Mouse (Mus musculus): ENCODE measurements around the gene Alg12. TPM values are rescaled to one million over a fixed set of nuclear protein-coding genes. Genes with fewer than 3 reads are reported as not detected.

Alg12 gene
- polyA plus RNA-seq, 1 experiment, result 13.2 TPM

GRCm38 (mm10) chr15:88813262-88813661, 5.9 kb downstream of the Alg12 start:
- Histone ChIP-seq H3K27ac (ENCODE audit: insufficient read depth, low read length) (no peak overlapping the region), H3K4me1 (ENCODE audit: control insufficient read depth, insufficient read depth, low read length) (no peaks in the 10 kb centered on the region), H3K27me3 (ENCODE audit: control insufficient read depth, insufficient read depth, low read length, poor library complexity, severe bottlenecking) (no peaks in the 10 kb centered on the region), H3K9ac (ENCODE audit: low read depth, poor library complexity, severe bottlenecking) (no peak overlapping the region), H3K4me3 (ENCODE audit: low read depth, low read length) (no peak overlapping the region), H3K9me3 (replicated peaks; ENCODE audit: control insufficient read depth, insufficient read depth, low read length, poor library complexity, severe bottlenecking) (no peaks in the 10 kb centered on the region), H3K36me3 (ENCODE audit: control insufficient read depth, insufficient read depth, low read length, poor library complexity, severe bottlenecking) (no peaks in the 10 kb centered on the region; the same call in 1 of the 2 replicates)
- TF ChIP-seq EP300 (IDR thresholded peaks at IDR 0.05; ENCODE audit: insufficient read depth, low read depth, low read length) (no peak), POLR2A (IDR thresholded peaks at IDR 0.05; ENCODE audit: insufficient read depth, low read length) (no peak)

GRCm38 (mm10) chr15:88810369-88810768, 8.7 kb downstream of the Alg12 start:
- peaks cover 5% of the 10 kb centered on the region for H3K36me3 ChIP-seq (ENCODE audit: control insufficient read depth, insufficient read depth, low read length, poor library complexity, severe bottlenecking)
- no peak overlapping the region for H3K9ac ChIP-seq (ENCODE audit: low read depth, poor library complexity, severe bottlenecking)
- no peak overlapping the region for H3K4me3 ChIP-seq (ENCODE audit: low read depth, low read length)
- TF ChIP-seq CTCF (IDR thresholded peaks at IDR 0.05; ENCODE audit: low read depth, low read length) (no peak), POLR2A (IDR thresholded peaks at IDR 0.05; ENCODE audit: insufficient read depth, low read length) (no peak), EP300 (IDR thresholded peaks at IDR 0.05; ENCODE audit: insufficient read depth, low read depth, low read length) (no peak)
- H3K4me1 ChIP-seq (ENCODE audit: control insufficient read depth, insufficient read depth, low read length), result no peaks in the 10 kb centered on the region
- H3K27me3 ChIP-seq (ENCODE audit: control insufficient read depth, insufficient read depth, low read length, poor library complexity, severe bottlenecking), result no peaks in the 10 kb centered on the region
- H3K27ac ChIP-seq (ENCODE audit: insufficient read depth, low read length), result no peak overlapping the region
- H3K9me3 ChIP-seq (replicated peaks; ENCODE audit: control insufficient read depth, insufficient read depth, low read length, poor library complexity, severe bottlenecking), result no peaks in the 10 kb centered on the region

- Histone ChIP-seq H3K4me1 (ENCODE audit: control insufficient read depth, insufficient read depth, low read length) (no peaks in the 10 kb centered on the region), H3K27ac (ENCODE audit: insufficient read depth, low read length) (no peak overlapping the region), H3K9me3 (replicated peaks; ENCODE audit: control insufficient read depth, insufficient read depth, low read length, poor library complexity, severe bottlenecking) (no peaks in the 10 kb centered on the region), H3K9ac (ENCODE audit: low read depth, poor library complexity, severe bottlenecking) (no peak overlapping the region), H3K27me3 (ENCODE audit: control insufficient read depth, insufficient read depth, low read length, poor library complexity, severe bottlenecking) (no peaks in the 10 kb centered on the region), H3K36me3 (ENCODE audit: control insufficient read depth, insufficient read depth, low read length, poor library complexity, severe bottlenecking) (peaks cover 7% of the 10 kb centered on the region), H3K4me3 (ENCODE audit: low read depth, low read length) (no peak overlapping the region)
- TF ChIP-seq POLR2A (IDR thresholded peaks at IDR 0.05; ENCODE audit: insufficient read depth, low read length), result no peak
- no peak for TF ChIP-seq EP300 (IDR thresholded peaks at IDR 0.05; ENCODE audit: insufficient read depth, low read depth, low read length)
- TF ChIP-seq CTCF (IDR thresholded peaks at IDR 0.05; ENCODE audit: low read depth, low read length), result no peak
These were observed 11.0 kb downstream of the Alg12 start for GRCm38 (mm10) chr15:88808121-88808520.

GRCm38 (mm10) chr15:88802348-88802747, 16.8 kb downstream of the Alg12 start:
- H3K27ac ChIP-seq (ENCODE audit: insufficient read depth, low read length), result no peak overlapping the region
- peaks cover 7% of the 10 kb centered on the region for H3K36me3 ChIP-seq (ENCODE audit: control insufficient read depth, insufficient read depth, low read length, poor library complexity, severe bottlenecking)
- H3K4me3 ChIP-seq (ENCODE audit: low read depth, low read length), result no peak overlapping the region
- TF ChIP-seq CTCF (IDR thresholded peaks at IDR 0.05; ENCODE audit: low read depth, low read length) (no peak), POLR2A (IDR thresholded peaks at IDR 0.05; ENCODE audit: insufficient read depth, low read length) (no peak), EP300 (IDR thresholded peaks at IDR 0.05; ENCODE audit: insufficient read depth, low read depth, low read length) (no peak)
- no peaks in the 10 kb centered on the region for H3K4me1 ChIP-seq (ENCODE audit: control insufficient read depth, insufficient read depth, low read length)
- no peaks in the 10 kb centered on the region for H3K9me3 ChIP-seq (replicated peaks; ENCODE audit: control insufficient read depth, insufficient read depth, low read length, poor library complexity, severe bottlenecking)
- H3K9ac ChIP-seq (ENCODE audit: low read depth, poor library complexity, severe bottlenecking), result no peak overlapping the region
- H3K27me3 ChIP-seq (ENCODE audit: control insufficient read depth, insufficient read depth, low read length, poor library complexity, severe bottlenecking), result no peaks in the 10 kb centered on the region

GRCm38 (mm10) chr15:88801903-88802302, 17.2 kb downstream of the Alg12 start:
- H3K9ac ChIP-seq (ENCODE audit: low read depth, poor library complexity, severe bottlenecking), result no peak overlapping the region
- peaks cover 7% of the 10 kb centered on the region for H3K36me3 ChIP-seq (ENCODE audit: control insufficient read depth, insufficient read depth, low read length, poor library complexity, severe bottlenecking)
- TF ChIP-seq EP300 (IDR thresholded peaks at IDR 0.05; ENCODE audit: insufficient read depth, low read depth, low read length) (no peak), POLR2A (IDR thresholded peaks at IDR 0.05; ENCODE audit: insufficient read depth, low read length) (no peak), CTCF (IDR thresholded peaks at IDR 0.05; ENCODE audit: low read depth, low read length) (no peak)
- no peak overlapping the region for H3K27ac ChIP-seq (ENCODE audit: insufficient read depth, low read length)
- no peak overlapping the region for H3K4me3 ChIP-seq (ENCODE audit: low read depth, low read length)
- no peaks in the 10 kb centered on the region for H3K4me1 ChIP-seq (ENCODE audit: control insufficient read depth, insufficient read depth, low read length)
- no peaks in the 10 kb centered on the region for H3K9me3 ChIP-seq (replicated peaks; ENCODE audit: control insufficient read depth, insufficient read depth, low read length, poor library complexity, severe bottlenecking)
- no peaks in the 10 kb centered on the region for H3K27me3 ChIP-seq (ENCODE audit: control insufficient read depth, insufficient read depth, low read length, poor library complexity, severe bottlenecking)

GRCm38 (mm10) chr15:88800921-88801354, 18.2 kb downstream of the Alg12 start:
- Histone ChIP-seq H3K9ac (ENCODE audit: low read depth, poor library complexity, severe bottlenecking) (no peak overlapping the region), H3K27me3 (ENCODE audit: control insufficient read depth, insufficient read depth, low read length, poor library complexity, severe bottlenecking) (no peaks in the 10 kb centered on the region), H3K9me3 (replicated peaks; ENCODE audit: control insufficient read depth, insufficient read depth, low read length, poor library complexity, severe bottlenecking) (no peaks in the 10 kb centered on the region), H3K36me3 (ENCODE audit: control insufficient read depth, insufficient read depth, low read length, poor library complexity, severe bottlenecking) (peaks cover 7% of the 10 kb centered on the region), H3K27ac (ENCODE audit: insufficient read depth, low read length) (no peak overlapping the region), H3K4me3 (ENCODE audit: low read depth, low read length) (no peak overlapping the region), H3K4me1 (ENCODE audit: control insufficient read depth, insufficient read depth, low read length) (no peaks in the 10 kb centered on the region)
- TF ChIP-seq CTCF (IDR thresholded peaks at IDR 0.05; ENCODE audit: low read depth, low read length), result no peak
- no peak for TF ChIP-seq POLR2A (IDR thresholded peaks at IDR 0.05; ENCODE audit: insufficient read depth, low read length)
- TF ChIP-seq EP300 (IDR thresholded peaks at IDR 0.05; ENCODE audit: insufficient read depth, low read depth, low read length), result no peak

Measured in ES-Bruce4 (cell line).